Mouse (Mus musculus) intestine, postnatal 0 days (tissue): ENCODE data around the gene Lhx2. TPM values are rescaled to one million over a fixed set of nuclear protein-coding genes. Genes with fewer than 3 reads are reported as not detected.

ENCODE experiments used
- ATAC-seq: fragments of 200-750 bp; cut with Nextera tagmentation; 2 replicates; pipeline ENCODE4 v1.8.0; 2017; ENCODE audit warnings: mild to moderate bottlenecking, moderate TSS enrichment, moderate library complexity
- H3K27ac ChIP-seq: fragments of 300-500 bp; sonication (generic); 2 replicates; pipeline ENCODE4 v1.5.1; 2014; ENCODE audit warnings: mild to moderate bottlenecking, low read depth, low read length, moderate library complexity
- H3K27me3 ChIP-seq: fragments of 300-500 bp; sonication (generic); replicated peaks from 2 replicates; pipeline ENCODE4 v1.6.1; 2014; ENCODE audit warnings: low read length, mixed read lengths; ENCODE audit not compliant: control insufficient read depth, insufficient read depth
- H3K36me3 ChIP-seq: fragments of 300-500 bp; sonication (generic); 2 replicates; pipeline ENCODE4 v1.6.1; 2014; ENCODE audit warnings: mild to moderate bottlenecking, moderate library complexity; ENCODE audit not compliant: control insufficient read depth, insufficient read depth
- H3K4me1 ChIP-seq: fragments of 300-500 bp; sonication (generic); replicated peaks from 2 replicates; pipeline ENCODE4 v1.6.1; 2014; ENCODE audit warnings: antibody characterized with exemption, low read length, mixed read lengths; ENCODE audit not compliant: control insufficient read depth, insufficient read depth
- H3K4me2 ChIP-seq: fragments of 300-500 bp; sonication (generic); replicated peaks from 2 replicates; pipeline ENCODE4 v1.6.1; 2014; ENCODE audit warnings: low read depth, mild to moderate bottlenecking, moderate library complexity
- H3K4me3 ChIP-seq: fragments of 300-500 bp; sonication (generic); 2 replicates; pipeline ENCODE4 v1.5.1; 2014; ENCODE audit warnings: low read depth, low read length
- H3K9ac ChIP-seq: fragments of 300-500 bp; sonication (generic); 2 replicates; pipeline ENCODE4 v1.6.1; 2014; ENCODE audit warnings: mild to moderate bottlenecking, low read depth, low read length
- H3K9me3 ChIP-seq: fragments of 300-500 bp; sonication (generic); 2 replicates; pipeline ENCODE4 v1.6.1; 2016; ENCODE audit warnings: mixed run types; ENCODE audit not compliant: control insufficient read depth
- CTCF ChIP-seq: sonication (generic); IDR thresholded peaks from 2 replicates; pipeline ENCODE4 v1.5.1; 2016; ENCODE audit warnings: low read depth, mild to moderate bottlenecking, control low read depth, antibody characterized with exemption, moderate library complexity
- WGBS: fragments of 180-500 bp; shearing (Covaris S2); extraction: QIAGEN DNeasy Blood & Tissue Kit; methylation state at CpG from one replicate; pipeline ENCODE4 v1.1.7; 2014; 5-methylcytosine and 5-hydroxymethylcytosine counted together
- polyA plus RNA-seq: library from polyadenylated mRNA; unstranded; fragments of >200 nt; fragmentation: Nextera tagmentation; extraction: Ambion mirVana; gene quantifications from 2 replicates; pipeline ENCODE4 v1.2.1, GENCODE M21; 2015

The Lhx2 gene
- polyA plus RNA-seq, 1 experiment from 2014 or later: not detected

DNA sequence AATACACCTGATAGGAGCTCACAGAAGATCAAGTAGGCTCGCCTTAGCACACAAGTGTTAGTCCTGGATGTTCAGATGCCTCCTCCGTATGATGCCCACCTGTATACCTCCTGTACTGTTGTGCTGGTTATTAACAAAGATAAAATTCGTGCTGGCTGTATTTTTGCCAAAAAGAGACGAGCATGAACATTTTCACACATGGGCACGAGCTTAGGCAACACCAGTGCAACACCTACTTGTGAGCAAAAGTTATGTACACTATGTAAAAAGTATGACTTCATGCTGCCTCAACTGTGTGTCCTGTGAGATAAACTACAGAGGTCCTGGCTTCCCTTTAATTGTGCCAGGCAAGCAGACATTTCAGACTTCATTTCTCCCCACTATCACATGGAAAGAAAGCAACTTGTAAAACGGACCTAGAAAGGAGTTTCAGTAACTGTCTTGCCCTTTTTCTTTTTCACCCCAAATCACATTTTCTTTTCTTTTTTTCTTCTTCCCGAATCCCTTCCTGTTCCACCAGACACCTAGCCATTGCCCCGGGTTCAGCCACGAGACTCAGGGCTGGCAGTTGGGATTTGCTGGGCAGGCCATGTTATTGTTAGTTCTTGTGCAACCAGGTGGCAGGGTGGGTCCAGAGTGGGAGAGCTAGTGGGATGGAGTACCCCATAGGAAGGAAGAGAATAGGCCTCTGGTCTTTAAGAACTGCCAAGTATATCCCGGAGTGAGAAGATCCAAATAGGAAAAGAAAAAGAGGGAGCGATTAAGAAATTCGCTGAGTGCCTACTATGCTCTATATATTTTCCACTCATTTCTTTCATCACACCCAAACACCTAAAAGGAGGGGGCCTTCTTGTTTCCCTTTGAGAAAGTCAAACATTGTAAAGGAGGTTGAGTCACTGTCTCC is 10.6 kb downstream of the Lhx2 start:
- WGBS: 6% methylated on average over 12 of the region's 12 CpGs
- H3K4me2 ChIP-seq: peak overlapping the region; percentile 68; the same call in 1 of the 2 replicates
- no peak overlapping the region for H3K27ac ChIP-seq
- peaks cover 100% of the 10 kb centered on the region for H3K27me3 ChIP-seq
- H3K4me1 ChIP-seq: no peaks in the 10 kb centered on the region; the same call in 1 of the 2 replicates
- H3K36me3 ChIP-seq: no peaks in the 10 kb centered on the region
- no peak overlapping the region for H3K9ac ChIP-seq
- no peaks in the 10 kb centered on the region for H3K9me3 ChIP-seq
- 0 out of 2 replicates have a peak overlapping the region, but pooled peaks have one; percentile 38 for H3K4me3 ChIP-seq
- no peak for TF ChIP-seq CTCF
- ATAC-seq: no peak

DNA sequence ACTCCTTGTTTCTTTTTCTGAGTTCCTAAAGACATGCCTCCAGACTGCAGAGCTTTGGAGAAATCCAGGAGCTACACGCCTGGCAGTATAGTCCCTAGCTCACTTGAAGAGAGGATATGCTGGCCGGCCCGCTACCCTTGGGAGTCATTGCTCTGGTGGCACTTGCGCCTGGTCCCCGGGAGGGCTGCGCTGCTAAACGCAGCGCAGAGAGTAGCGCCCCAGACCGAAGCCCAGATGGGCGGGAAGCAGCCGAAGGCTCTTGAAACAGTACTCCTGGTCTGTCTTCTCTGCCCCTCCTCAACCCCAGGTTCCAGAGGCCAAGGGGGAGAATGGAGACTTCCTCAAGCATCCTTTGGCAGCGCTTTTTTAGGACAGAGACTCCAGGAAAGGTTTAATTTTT is 11.3 kb downstream of the Lhx2 start:
- no peak for ATAC-seq
- no peak overlapping the region for H3K9ac ChIP-seq
- H3K9me3 ChIP-seq: no peaks in the 10 kb centered on the region
- no peak overlapping the region for H3K27ac ChIP-seq
- no peaks in the 10 kb centered on the region; the same call in 1 of the 2 replicates for H3K4me1 ChIP-seq
- TF ChIP-seq CTCF: no peak
- 1% methylated on average over 13 of the region's 13 CpGs for WGBS
- peak overlapping the region; percentile 38 for H3K4me3 ChIP-seq
- H3K27me3 ChIP-seq: peaks cover 98% of the 10 kb centered on the region
- no peaks in the 10 kb centered on the region for H3K36me3 ChIP-seq
- H3K4me2 ChIP-seq: peak overlapping the region; percentile 68

DNA sequence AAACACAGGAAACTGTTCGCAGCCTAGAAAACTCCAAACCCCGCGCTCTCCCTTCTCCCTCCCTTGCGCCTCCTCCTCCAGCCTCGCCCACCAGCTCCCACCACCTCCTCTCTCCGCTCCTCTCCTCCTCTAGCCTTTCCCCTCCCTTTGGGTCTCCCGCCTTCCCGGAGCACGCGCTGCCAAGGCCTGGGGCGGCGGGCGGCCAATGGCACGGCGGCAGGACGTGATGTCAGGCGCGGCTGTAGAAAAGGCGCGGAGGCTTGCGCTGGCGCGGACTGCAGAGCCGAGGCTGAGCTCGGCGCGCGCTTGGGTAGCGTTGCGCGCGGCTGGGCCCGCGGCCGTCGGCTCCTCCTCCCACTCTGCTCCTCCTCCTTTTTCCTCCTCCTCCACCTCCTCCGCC is 11.7 kb downstream of the Lhx2 start:
- H3K9me3 ChIP-seq: no peaks in the 10 kb centered on the region
- H3K4me2 ChIP-seq: peak overlapping the region; percentile 68
- no peak overlapping the region for H3K27ac ChIP-seq
- WGBS: under 1% methylated on average over 37 of the region's 37 CpGs
- H3K9ac ChIP-seq: no peak overlapping the region
- H3K27me3 ChIP-seq: peaks cover 98% of the 10 kb centered on the region
- ATAC-seq: peak; percentile 63; the same call in 1 of the 2 replicates
- no peak for TF ChIP-seq CTCF
- H3K4me1 ChIP-seq: no peaks in the 10 kb centered on the region; the same call in 1 of the 2 replicates
- peak overlapping the region; percentile 38 for H3K4me3 ChIP-seq
- no peaks in the 10 kb centered on the region for H3K36me3 ChIP-seq

DNA sequence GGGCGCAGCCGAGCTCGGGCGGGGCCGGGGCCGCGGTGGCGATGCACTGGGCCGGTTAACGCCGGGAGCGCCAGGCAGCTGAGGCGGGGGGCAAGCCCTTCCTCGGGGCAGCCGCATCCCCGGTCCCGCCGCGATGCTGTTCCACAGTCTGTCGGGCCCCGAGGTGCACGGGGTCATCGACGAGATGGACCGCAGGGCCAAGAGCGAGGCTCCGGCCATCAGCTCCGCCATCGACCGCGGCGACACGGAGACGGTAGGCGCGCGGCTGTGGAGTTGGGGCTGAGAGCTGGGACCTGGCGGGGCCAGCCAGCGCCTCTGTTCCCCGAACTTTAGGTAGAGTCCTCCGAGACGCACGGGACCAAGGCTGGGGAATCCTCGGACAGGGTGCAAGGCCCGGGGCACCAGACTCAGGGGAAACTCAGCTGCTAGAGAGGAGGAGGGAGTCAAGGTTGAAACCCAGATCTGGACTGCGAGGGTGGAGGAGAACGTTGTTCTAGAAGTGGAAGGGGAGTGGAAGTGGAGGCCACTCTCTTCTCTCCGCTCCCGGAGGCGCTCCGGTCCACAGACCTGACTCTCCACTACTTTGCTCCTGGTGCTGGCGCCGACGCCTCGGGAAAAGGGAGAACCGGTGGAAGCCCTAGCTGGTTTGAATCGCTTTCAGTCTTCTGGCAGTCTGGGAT is 12.7 kb downstream of the Lhx2 start:
- Histone ChIP-seq H3K4me2 (peak overlapping the region; percentile 68), H3K4me1 (no peaks in the 10 kb centered on the region; the same call in 1 of the 2 replicates), H3K27me3 (peaks cover 98% of the 10 kb centered on the region), H3K4me3 (peak overlapping the region; percentile 38), H3K27ac (no peak overlapping the region), H3K36me3 (no peaks in the 10 kb centered on the region), H3K9me3 (no peaks in the 10 kb centered on the region), H3K9ac (no peak overlapping the region)
- ATAC-seq: no peak
- TF ChIP-seq CTCF: no peak
- WGBS: 1% methylated on average over 52 of the region's 57 CpGs

DNA sequence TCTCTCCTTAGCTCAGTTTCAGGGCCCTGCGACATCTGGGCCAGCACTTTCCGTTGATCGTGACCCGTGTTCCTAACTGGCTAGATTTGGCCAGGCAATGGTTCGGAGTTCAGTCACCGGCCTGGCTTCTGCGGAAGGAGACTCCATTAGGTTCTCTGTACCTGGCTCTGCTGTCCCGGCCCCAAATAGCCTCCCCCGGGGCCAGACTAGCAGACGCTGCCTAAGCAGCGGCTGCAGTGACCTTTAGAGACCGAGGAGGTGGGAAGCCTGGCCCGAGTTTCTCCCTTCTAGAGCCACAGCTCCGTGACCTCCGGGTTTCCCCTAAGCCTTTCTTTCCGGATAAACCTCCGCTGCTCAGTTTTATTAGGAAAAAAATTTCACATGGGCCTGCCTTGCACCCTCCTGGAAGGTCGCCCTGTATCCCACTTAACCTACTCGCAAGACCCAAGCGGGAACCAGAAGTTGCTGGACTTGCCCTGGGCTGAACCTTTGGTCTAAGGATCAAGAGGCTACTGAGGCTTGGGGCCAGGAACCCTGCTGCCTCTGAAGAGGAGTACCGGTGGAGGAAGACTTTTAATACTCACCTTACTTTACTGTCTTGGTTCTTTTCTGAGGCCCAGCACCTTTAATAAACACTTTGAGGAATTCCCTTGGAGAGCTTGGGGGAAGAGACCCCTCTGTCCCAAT is 13.4 kb downstream of the Lhx2 start:
- no peak for TF ChIP-seq CTCF
- H3K27me3 ChIP-seq: peaks cover 96% of the 10 kb centered on the region
- no peaks in the 10 kb centered on the region; the same call in 1 of the 2 replicates for H3K4me1 ChIP-seq
- no peak overlapping the region for H3K9ac ChIP-seq
- no peak for ATAC-seq
- H3K4me3 ChIP-seq: peak overlapping the region; percentile 38
- H3K36me3 ChIP-seq: no peaks in the 10 kb centered on the region
- 5% methylated on average over 21 of the region's 21 CpGs for WGBS
- no peaks in the 10 kb centered on the region for H3K9me3 ChIP-seq
- H3K4me2 ChIP-seq: peak overlapping the region; percentile 68
- no peak overlapping the region for H3K27ac ChIP-seq

DNA sequence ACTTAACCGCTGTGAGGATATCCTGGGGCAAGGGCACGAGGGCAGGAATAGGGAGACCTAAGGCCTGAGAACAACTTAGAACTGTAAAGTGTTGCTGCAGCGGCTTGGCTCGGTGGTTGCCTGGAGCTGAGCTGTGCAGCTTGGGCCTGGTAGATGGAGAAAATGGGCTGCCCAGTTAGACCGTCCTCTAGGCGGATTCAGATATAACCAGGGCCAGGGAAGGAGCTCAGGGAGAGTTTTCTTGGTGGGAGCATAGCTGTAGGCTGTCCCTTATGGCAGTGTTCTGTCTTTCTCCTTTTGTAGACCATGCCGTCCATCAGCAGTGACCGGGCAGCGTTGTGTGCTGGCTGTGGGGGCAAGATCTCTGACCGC is 13.9 kb downstream of the Lhx2 start:
- 5% methylated on average over 10 of the region's 10 CpGs for WGBS
- no peak for TF ChIP-seq CTCF

More for the DNA sequence above, 13.9 kb downstream of the Lhx2 start:
- H3K27ac ChIP-seq: no peak overlapping the region
- H3K36me3 ChIP-seq: no peaks in the 10 kb centered on the region
- no peaks in the 10 kb centered on the region for H3K9me3 ChIP-seq
- no peak for ATAC-seq
- no peak overlapping the region for H3K4me2 ChIP-seq
- H3K27me3 ChIP-seq: peaks cover 96% of the 10 kb centered on the region
- H3K9ac ChIP-seq: no peak overlapping the region
- no peak overlapping the region for H3K4me3 ChIP-seq
- H3K4me1 ChIP-seq: no peaks in the 10 kb centered on the region; the same call in 1 of the 2 replicates
